Mouse (Mus musculus) layer of hippocampus, postnatal 25 days (tissue): ENCODE measurements around the gene Sars2. TPM values are rescaled to one million over a fixed set of nuclear protein-coding genes. Genes with fewer than 3 reads are reported as not detected.

ENCODE experiments used
- DNase-seq, 2 experiments: peaks; one replicate each; pipeline ENCODE4 v3.0.0; 2022; ENCODE audit warnings: mixed read lengths in 2 of 2, low spot score in 1 of 2; ENCODE audit errors: extremely low spot score in 1 of 2
- total RNA-seq, 2 experiments: library from RNA; stranded (reverse); gene quantifications; 2 replicates each; pipeline ENCODE4 v1.2.3; 2021

The Sars2 gene
- total RNA-seq, 2 experiments from 2014 or later = 12.4 to 15.6 TPM

DNA sequence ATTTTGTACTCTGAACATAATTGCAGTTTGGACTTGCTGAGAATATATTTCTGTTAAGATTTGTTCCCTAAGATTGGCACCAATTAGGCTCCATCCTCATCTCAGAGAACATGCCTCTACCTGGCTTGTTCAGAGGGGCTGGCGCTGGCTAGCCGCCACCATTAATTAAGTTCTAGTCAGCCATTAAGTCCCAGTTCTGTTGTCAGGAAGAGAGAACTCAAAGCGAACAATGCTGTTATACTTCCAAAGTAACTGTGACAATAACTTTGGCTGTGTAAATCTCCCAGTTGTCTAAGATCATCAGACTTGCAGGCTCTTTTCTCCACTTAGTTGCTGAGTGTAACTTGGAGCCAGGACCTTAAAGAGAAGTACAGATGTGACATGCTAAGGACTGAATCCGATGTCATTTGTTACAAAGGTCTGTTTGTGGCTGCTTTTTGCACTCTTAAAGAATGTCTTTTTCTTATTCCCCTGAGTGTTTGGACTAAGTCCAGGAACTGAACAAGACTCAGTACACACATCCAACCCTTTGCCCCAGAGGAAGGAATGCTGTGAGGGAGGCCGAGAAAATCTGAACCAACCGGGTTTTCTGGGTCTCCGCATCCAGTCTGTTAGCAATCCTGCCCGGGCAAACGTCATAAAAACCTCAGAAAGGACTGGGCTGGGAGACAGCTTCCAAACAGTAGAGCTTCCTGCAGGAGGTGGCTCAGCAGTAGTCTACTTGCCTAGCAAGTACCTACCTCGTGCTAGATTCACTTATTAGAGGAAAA is 60.3 kb downstream of the Sars2 start:
- no peak for DNase-seq

DNA sequence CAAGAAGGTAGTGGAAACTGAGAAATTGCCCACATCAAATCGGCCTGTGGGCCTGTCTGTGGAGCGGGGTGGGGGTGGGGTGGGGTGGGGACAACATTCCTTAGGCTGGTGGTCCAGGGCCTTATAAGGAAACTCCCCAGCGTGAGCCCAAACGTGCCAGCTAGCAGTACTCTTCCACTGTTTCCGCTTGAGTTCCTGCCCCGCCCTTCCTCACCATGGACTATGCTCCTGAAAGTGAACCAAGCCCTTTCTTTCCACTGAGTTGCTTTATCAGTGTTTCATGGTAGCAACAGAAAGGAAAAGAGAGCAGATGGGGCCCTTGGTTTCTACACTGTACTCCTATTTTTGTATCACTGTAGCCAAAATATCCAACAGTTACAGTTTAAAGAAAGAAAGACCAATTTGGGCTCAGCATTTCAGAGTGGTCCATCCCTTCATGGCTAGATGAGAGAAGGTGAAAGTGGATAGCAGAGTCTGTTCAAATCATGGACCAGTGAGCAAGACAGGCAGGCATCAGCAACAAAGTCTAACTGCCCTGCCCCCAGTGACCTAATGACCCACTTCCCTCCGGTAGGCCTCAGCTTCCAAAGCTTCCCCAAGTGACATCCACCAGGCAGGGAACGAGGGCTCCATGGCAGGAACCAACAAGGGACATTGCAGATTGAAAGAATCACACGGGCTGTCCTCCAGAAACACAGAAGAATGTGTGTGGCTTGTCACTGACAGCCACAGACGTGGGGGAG is 61.2 kb downstream of the Sars2 start:
- DNase-seq = no peak

Other genes starting within 250 kb of the Sars2 start
- gene Ifnl2, start 231.5 kb upstream of the Sars2 start, total RNA-seq = not detected
- gene Ifnl3, start 219.2 kb upstream of the Sars2 start, total RNA-seq = not detected
- not detected for gene Sycn, start 201.1 kb upstream of the Sars2 start, total RNA-seq
- under 1 TPM; 0.40 to 0.57 TPM for gene Nccrp1, start 194.7 kb upstream of the Sars2 start, total RNA-seq
- 10 to 100 TPM; 70.1 to 71.0 TPM for gene Samd4b, start 143.8 kb upstream of the Sars2 start, total RNA-seq
- 10 to 100 TPM; 13.4 to 14.8 TPM for gene Pak4, start 143.8 kb upstream of the Sars2 start, total RNA-seq
- 1 to 10 TPM; 1.6 to 2.0 TPM for gene Acp7, start 110.7 kb upstream of the Sars2 start, total RNA-seq
- gene Fbxo27, start 49.1 kb upstream of the Sars2 start, total RNA-seq = 10 to 100 TPM; 17.9 to 21.6 TPM
- 1 to 10 TPM; 1.1 to 2.2 TPM for gene Fbxo17, start 25.2 kb upstream of the Sars2 start, total RNA-seq
- 10 to 100 TPM; 62.4 to 70.0 TPM for gene Mrps12, start 172 bp upstream of the Sars2 start, total RNA-seq
- gene Ccer2, start 14.2 kb downstream of the Sars2 start, total RNA-seq = under 1 TPM; 0.42 to 0.47 TPM
- 100 to 1,000 TPM; 218 to 227 TPM for gene Sirt2, start 24.7 kb downstream of the Sars2 start, total RNA-seq
- 10 to 100 TPM; 32.1 to 33.5 TPM for gene Nfkbib, start 25.5 kb downstream of the Sars2 start, total RNA-seq
- 1 to 10 TPM; 2.6 to 3.0 TPM for gene Rinl, start 47.0 kb downstream of the Sars2 start, total RNA-seq
- 100 to 1,000 TPM; 380 to 402 TPM for gene Hnrnpl, start 66.5 kb downstream of the Sars2 start, total RNA-seq
- gene Ech1, start 83.2 kb downstream of the Sars2 start, total RNA-seq = 10 to 100 TPM; 59.7 to 66.7 TPM
- 1 to 10 TPM; 1.3 to 4.0 TPM for gene Lgals4, start 91.9 kb downstream of the Sars2 start, total RNA-seq
- gene Lgals7, start 121.9 kb downstream of the Sars2 start, total RNA-seq = not detected
- under 1 TPM; 0.26 to 0.69 TPM for gene Capn12, start 139.4 kb downstream of the Sars2 start, total RNA-seq
- gene Actn4, start 220.3 kb downstream of the Sars2 start, total RNA-seq = 100 to 1,000 TPM; 124 to 129 TPM
- gene Eif3k, start 239.9 kb downstream of the Sars2 start, total RNA-seq = 100 to 1,000 TPM; 179 to 185 TPM
- 1 to 10 TPM; 2.1 to 2.4 TPM for gene Map4k1, start 240.1 kb downstream of the Sars2 start, total RNA-seq